Mouse (Mus musculus) small intestine, adult 10 weeks (tissue): ENCODE measurements around the gene Arhgap8. TPM values are rescaled to one million over a fixed set of nuclear protein-coding genes. Genes with fewer than 3 reads are reported as not detected.

ENCODE experiments used
- polyA plus RNA-seq: library from polyadenylated mRNA; stranded (reverse); fragments of 350-450 nt; fragmentation: Illumina TruSeq; extraction: RNeasy Lipid Tissue Mini Kit (QIAGEN cat#74804); gene quantifications from one replicate; pipeline ENCODE4 v1.2.3, GENCODE M21; 2014; ENCODE audit warnings: low replicate concordance

The Arhgap8 gene
- 0.48 TPM for polyA plus RNA-seq

GRCm38 (mm10) chr15:84719791-84720190 lies at the start of gene Arhgap8:
Gene Arhgap8 (plus strand): TSS chr15:84720052.

Other genes with a start within 250 kb of the Arhgap8 start
- gene Rtl6, start 162.2 kb upstream of the Arhgap8 start, polyA plus RNA-seq, result 0.07 TPM
- gene Prr5, start 50.4 kb upstream of the Arhgap8 start, polyA plus RNA-seq, result 0.33 TPM
- gene Phf21b, start 136.0 kb downstream of the Arhgap8 start, polyA plus RNA-seq, result 0.15 TPM
- 0.45 TPM for gene Gm29666, start 200.0 kb downstream of the Arhgap8 start, polyA plus RNA-seq
- gene Nup50, start 203.4 kb downstream of the Arhgap8 start, polyA plus RNA-seq, result 16.5 TPM